Mouse (Mus musculus): ENCODE results near the gene Cdkn1a. TPM values are rescaled to one million over a fixed set of nuclear protein-coding genes. Genes with fewer than 3 reads are reported as not detected.

Cdkn1a gene
- polyA plus RNA-seq (2012; rRNA removed; ENCODE audit: low replicate concordance) = 30.1 and 55.3 TPM in 2 replicates

DNA sequence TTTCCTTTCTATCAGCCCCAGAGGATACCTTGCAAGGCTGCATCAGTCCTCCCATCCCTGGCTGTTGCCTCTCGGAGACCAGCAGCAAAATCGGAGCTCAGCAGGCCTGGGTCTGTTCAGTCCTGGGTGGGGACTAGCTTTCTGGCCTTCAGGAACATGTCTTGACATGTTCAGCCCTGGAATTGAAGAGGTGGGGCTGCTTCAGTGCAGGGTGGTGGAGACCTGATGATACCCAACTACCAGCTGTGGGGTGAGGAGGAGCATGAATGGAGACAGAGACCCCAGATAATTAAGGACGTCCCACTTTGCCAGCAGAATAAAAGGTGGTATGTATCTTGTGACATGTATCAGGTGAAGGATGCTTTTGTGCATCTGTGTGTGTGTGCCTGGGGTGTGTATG is at the start of gene Cdkn1a:
Cdkn1a (plus strand) TSS at position 201 of the 400 bp plus-strand sequence.

DNA sequence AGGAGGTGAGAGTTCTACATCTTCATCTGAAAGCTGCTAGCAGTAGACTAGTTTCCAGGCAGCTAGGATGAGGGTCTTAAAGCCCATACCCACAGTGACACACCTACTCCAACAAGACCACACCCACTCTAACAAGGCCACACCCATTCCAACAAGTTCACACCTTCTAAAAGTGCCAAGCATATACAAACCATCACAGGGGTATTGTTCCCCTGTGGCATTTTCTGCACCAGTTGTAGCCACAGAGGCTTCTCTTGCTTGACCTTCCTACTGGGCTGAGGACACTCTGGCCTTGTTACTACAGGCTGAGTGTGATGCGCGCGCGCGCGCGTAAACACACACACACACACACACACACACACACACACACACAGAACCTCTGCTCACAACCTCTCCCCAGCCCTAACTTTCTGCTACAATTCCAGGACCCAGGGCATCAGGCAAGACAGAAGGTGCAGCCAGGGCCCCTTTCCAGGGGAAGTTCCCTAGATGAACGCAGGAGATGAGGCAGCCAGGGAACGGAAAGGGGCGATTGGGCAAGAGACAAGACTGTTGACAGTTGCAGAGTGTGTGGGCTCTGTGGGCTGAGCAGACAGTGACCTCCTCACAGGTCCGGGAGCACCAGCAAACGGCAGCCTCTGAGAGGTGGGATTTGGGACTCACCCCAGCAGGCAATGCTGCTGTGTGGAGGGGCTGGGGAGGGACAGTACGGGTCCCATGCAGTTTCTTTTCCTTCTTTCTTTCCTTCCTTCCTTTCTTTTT is 23.0 kb downstream of the Cdkn1a start, which contains the start of gene Rab44:
Rab44 (plus strand) TSS at position 555 of the 762 bp plus-strand sequence.

Other genes starting within 250 kb of the Cdkn1a start
- 0.04 and 0.36 TPM in 2 replicates for gene Pnpla1, start 232.6 kb upstream of the Cdkn1a start, polyA plus RNA-seq (2012; rRNA removed; ENCODE audit: low replicate concordance)
- gene 4930539E08Rik, start 175.7 kb upstream of the Cdkn1a start, polyA plus RNA-seq (2012; rRNA removed; ENCODE audit: low replicate concordance) = 0.27 and 0.68 TPM in 2 replicates
- 3.3 and 5.0 TPM in 2 replicates for gene Pxt1, start 147.1 kb upstream of the Cdkn1a start, polyA plus RNA-seq (2012; rRNA removed; ENCODE audit: low replicate concordance)
- gene Kctd20, start 139.0 kb upstream of the Cdkn1a start, polyA plus RNA-seq (2012; rRNA removed; ENCODE audit: low replicate concordance) = 56.6 and 72.2 TPM in 2 replicates
- 118 and 185 TPM in 2 replicates for gene Stk38, start 83.0 kb upstream of the Cdkn1a start, polyA plus RNA-seq (2012; rRNA removed; ENCODE audit: low replicate concordance)
- gene Srsf3, start 58.3 kb upstream of the Cdkn1a start, polyA plus RNA-seq (2012; rRNA removed; ENCODE audit: low replicate concordance) = 106 and 172 TPM in 2 replicates
- 3.8 and 3.9 TPM in 2 replicates for gene Rab44, start 23.2 kb downstream of the Cdkn1a start, polyA plus RNA-seq (2012; rRNA removed; ENCODE audit: low replicate concordance)
- 1.5 and 1.7 TPM in 2 replicates for gene Cpne5, start 147.2 kb downstream of the Cdkn1a start, polyA plus RNA-seq (2012; rRNA removed; ENCODE audit: low replicate concordance)
- gene Ppil1, start 173.2 kb downstream of the Cdkn1a start, polyA plus RNA-seq (2012; rRNA removed; ENCODE audit: low replicate concordance) = 13.7 and 18.0 TPM in 2 replicates
- gene BC004004, start 177.8 kb downstream of the Cdkn1a start, polyA plus RNA-seq (2012; rRNA removed; ENCODE audit: low replicate concordance) = 71.5 and 132 TPM in 2 replicates
- gene Pi16, start 226.7 kb downstream of the Cdkn1a start, polyA plus RNA-seq (2012; rRNA removed; ENCODE audit: low replicate concordance) = 163 and 240 TPM in 2 replicates

Data from mammary gland, adult 2 months (tissue).